Comparison of ENCODE assay signal across 14 mouse cellular contexts in the genomic region with DNA sequence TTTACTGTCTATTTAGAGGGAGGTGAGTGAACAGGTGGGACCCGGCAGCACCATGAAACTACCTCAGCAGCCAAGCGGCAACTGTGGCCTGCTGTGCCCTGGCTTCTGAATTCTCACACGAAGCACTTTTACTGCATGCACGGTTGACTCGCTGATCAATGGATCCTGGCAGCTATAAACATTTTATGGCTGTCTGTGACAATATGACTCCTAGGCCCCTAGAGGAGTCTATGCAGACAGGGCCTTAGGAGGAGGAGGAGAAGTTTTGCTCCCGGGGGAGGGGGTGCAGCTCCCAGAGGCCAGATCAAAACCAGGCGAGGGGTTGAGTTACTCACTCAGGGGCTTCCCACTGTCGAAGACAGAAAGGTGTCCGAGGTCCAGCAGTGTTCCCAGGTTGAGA.
DNase-seq lines count a peak whose midpoint lies in the region; ATAC-seq and TF ChIP-seq lines count a peak whose summit lies in the region.
"Had no signal": no experiment of that assay in that cellular context is flagged by ENCODE, and none has a peak within 500 bp of the region (broad histone marks: within the 10 kb centered on the region; RNA-seq: fewer than 3 reads in every experiment).

No protein-coding gene starts in this region.

- no peak for TF ChIP-seq CTCF in kidney, adult 2 months (conservative IDR thresholded peaks at IDR 0.05; ENCODE audit: insufficient read depth, insufficient read length, low read depth, low read length)
- no peak for TF ChIP-seq CTCF in MEL (IDR thresholded peaks at IDR 0.05 in 2 of 3, conservative IDR thresholded peaks at IDR 0.05 in 1 of 3; ENCODE audit: control insufficient read depth in 1 of 3, insufficient read depth in 1 of 3, low read depth in 2 of 3, low read length in 3 of 3, poor library complexity in 1 of 3, severe bottlenecking in 1 of 3)

- no peaks in the 10 kb centered on the region for H3K9me3 ChIP-seq in kidney, embryonic 14.5 days (ENCODE audit: control insufficient read depth, low read length)
- no peaks in the 10 kb centered on the region for H3K9me3 ChIP-seq in MEL (replicated peaks; ENCODE audit: insufficient read depth, low read length)
- H3K9me3 ChIP-seq in embryonic facial prominence, embryonic 10.5 days: no peaks in the 10 kb centered on the region
- H3K9me3 ChIP-seq in liver, embryonic 13.5 days (replicated peaks): no peaks in the 10 kb centered on the region
- H3K9me3 ChIP-seq: heart, embryonic 13.5 days; hindbrain, embryonic 12.5 days had no signal

- no peak for TF ChIP-seq RAD21 in MEL (IDR thresholded peaks at IDR 0.05; ENCODE audit: low read depth, low read length)

- no peak for TF ChIP-seq POLR2A in kidney, adult 2 months (IDR thresholded peaks at IDR 0.05; ENCODE audit: low read depth, low read length)
- no peak for TF ChIP-seq POLR2A in MEL (IDR thresholded peaks at IDR 0.05; ENCODE audit: control insufficient read depth in 1 of 2, insufficient read depth in 1 of 2, low read depth in 1 of 2, low read length in 2 of 2, poor library complexity in 1 of 2)

- no peak for TF ChIP-seq EP300 in MEL (IDR thresholded peaks at IDR 0.05; ENCODE audit: low read depth in 1 of 2, low read length in 2 of 2)

- no peak overlapping the region for H3K4me2 ChIP-seq in kidney, embryonic 14.5 days (replicated peaks; ENCODE audit: low read depth, low read length)
- peak overlapping the region; percentile 35 for H3K4me2 ChIP-seq in liver, embryonic 13.5 days
- H3K4me2 ChIP-seq: heart, embryonic 13.5 days; hindbrain, embryonic 12.5 days; midbrain, embryonic 11.5 days had no signal

- DNase-seq in kidney, adult 2 months: no peak
- DNase-seq in MEL (ENCODE audit: low read depth, low spot score): no peak
- no peak for DNase-seq in embryonic facial prominence, embryonic 10.5 days (ENCODE audit: low spot score)
- no peak for DNase-seq in liver, embryonic 13.5 days
- DNase-seq in right cerebral cortex, postnatal 10 days (ENCODE audit: low spot score in 2 of 2): no peak
- no peak for DNase-seq in right cerebral cortex, postnatal 36 days (ENCODE audit: low spot score in 2 of 2)
- DNase-seq: cerebellum, adult 18-20 months; gastrocnemius, postnatal 14 days had no signal

- peak; percentile 84 for ATAC-seq in kidney, embryonic 14.5 days (ENCODE audit: low FRiP score, low TSS enrichment)
- no peak for ATAC-seq in liver, embryonic 13.5 days (ENCODE audit: low read depth)
- ATAC-seq: CD4-positive, CD25-positive, alpha-beta regulatory T cell, adult 4 months had no signal

- no peak overlapping the region for H3K4me3 ChIP-seq in kidney, embryonic 14.5 days (ENCODE audit: low read length)
- no peak overlapping the region for H3K4me3 ChIP-seq in kidney, adult 2 months (ENCODE audit: insufficient read depth, low read depth, low read length)
- no peak overlapping the region for H3K4me3 ChIP-seq in MEL (ENCODE audit: control insufficient read depth in 1 of 2, insufficient read depth in 1 of 2, low read depth in 2 of 2, low read length in 2 of 2)
- H3K4me3 ChIP-seq in embryonic facial prominence, embryonic 10.5 days: no peak overlapping the region
- H3K4me3 ChIP-seq in liver, embryonic 13.5 days (replicated peaks): no peak overlapping the region
- H3K4me3 ChIP-seq: heart, embryonic 13.5 days; hindbrain, embryonic 12.5 days had no signal

- no peaks in the 10 kb centered on the region for H3K36me3 ChIP-seq in kidney, embryonic 14.5 days (ENCODE audit: control insufficient read depth, insufficient read depth, low read length)
- no peaks in the 10 kb centered on the region for H3K36me3 ChIP-seq in kidney, adult 2 months (ENCODE audit: control insufficient read depth, insufficient read depth, low read length)
- peaks cover 0 to 10% of the 10 kb centered on the region in 2 experiments; a peak in 2 of 4 replicates for H3K36me3 ChIP-seq in MEL (ENCODE audit: control insufficient read depth in 1 of 2, insufficient read depth in 2 of 2, low read length in 2 of 2)
- no peaks in the 10 kb centered on the region for H3K36me3 ChIP-seq in embryonic facial prominence, embryonic 10.5 days (replicated peaks)
- H3K36me3 ChIP-seq in liver, embryonic 13.5 days: no peaks in the 10 kb centered on the region
- H3K36me3 ChIP-seq: heart, embryonic 13.5 days; hindbrain, embryonic 12.5 days had no signal

- peaks cover 18% of the 10 kb centered on the region for H3K4me1 ChIP-seq in kidney, embryonic 14.5 days (ENCODE audit: control insufficient read depth, insufficient read depth, low read length)
- H3K4me1 ChIP-seq in kidney, adult 2 months (ENCODE audit: control insufficient read depth, insufficient read depth, low read length): peaks cover 10% of the 10 kb centered on the region; the same call in 1 of the 2 replicates
- peaks cover 9 to 19% of the 10 kb centered on the region in 2 experiments for H3K4me1 ChIP-seq in MEL (ENCODE audit: control insufficient read depth in 1 of 2, insufficient read depth in 2 of 2, low read length in 2 of 2)
- peaks cover 45% of the 10 kb centered on the region for H3K4me1 ChIP-seq in embryonic facial prominence, embryonic 10.5 days
- peaks cover 72% of the 10 kb centered on the region for H3K4me1 ChIP-seq in liver, embryonic 13.5 days (replicated peaks)

- H3K79me2 ChIP-seq in MEL (ENCODE audit: control insufficient read depth, insufficient read depth, low read length, poor library complexity): no peaks in the 10 kb centered on the region

- H3K27me3 ChIP-seq in kidney, embryonic 14.5 days (ENCODE audit: control insufficient read depth, insufficient read depth, low read length): no peaks in the 10 kb centered on the region
- no peaks in the 10 kb centered on the region for H3K27me3 ChIP-seq in kidney, adult 2 months (replicated peaks; ENCODE audit: control insufficient read depth, insufficient read depth, low read length)
- no peaks in the 10 kb centered on the region for H3K27me3 ChIP-seq in MEL (ENCODE audit: control insufficient read depth in 1 of 2, insufficient read depth in 2 of 2, low read length in 2 of 2)
- peaks cover 12% of the 10 kb centered on the region; the same call in 1 of the 2 replicates for H3K27me3 ChIP-seq in embryonic facial prominence, embryonic 10.5 days (replicated peaks; ENCODE audit: low read depth, poor library complexity, severe bottlenecking)
- no peaks in the 10 kb centered on the region for H3K27me3 ChIP-seq in liver, embryonic 13.5 days
- H3K27me3 ChIP-seq: heart, embryonic 13.5 days; hindbrain, embryonic 12.5 days had no signal

- no peak overlapping the region for H3K9ac ChIP-seq in kidney, embryonic 14.5 days (ENCODE audit: low read depth, low read length)
- H3K9ac ChIP-seq in MEL (ENCODE audit: control insufficient read depth, low read depth, low read length, poor library complexity, severe bottlenecking): no peak overlapping the region
- H3K9ac ChIP-seq in liver, embryonic 13.5 days: no peak overlapping the region
- H3K9ac ChIP-seq: heart, embryonic 13.5 days; hindbrain, embryonic 12.5 days; liver, embryonic 14.5 days had no signal

- 0 out of 2 replicates have a peak overlapping the region, but pooled peaks have one; percentile 47 for H3K27ac ChIP-seq in kidney, embryonic 14.5 days (ENCODE audit: low read depth, low read length)
- no peak overlapping the region for H3K27ac ChIP-seq in kidney, adult 2 months (ENCODE audit: insufficient read depth, low read depth, low read length)
- H3K27ac ChIP-seq in MEL (ENCODE audit: control insufficient read depth, low read depth, low read length): peak overlapping the region; percentile 4; the same call in 1 of the 2 replicates
- H3K27ac ChIP-seq in embryonic facial prominence, embryonic 10.5 days (replicated peaks): 0 out of 2 replicates have a peak overlapping the region, but pooled peaks have one; percentile 42
- peak overlapping the region; percentile 0; the same call in 1 of the 2 replicates for H3K27ac ChIP-seq in liver, embryonic 13.5 days
- H3K27ac ChIP-seq: heart, embryonic 13.5 days; hindbrain, embryonic 12.5 days; liver, embryonic 14.5 days had no signal

- WGBS in kidney, embryonic 14.5 days: 8% methylated on average over 9 of the region's 9 CpGs
- WGBS in kidney, adult 2 months: 46% methylated on average over 9 of the region's 9 CpGs
- WGBS in embryonic facial prominence, embryonic 10.5 days: 52% methylated on average over 9 of the region's 9 CpGs
- 55% methylated on average over 9 of the region's 9 CpGs for WGBS in liver, embryonic 13.5 days (ENCODE audit: insufficient replicate concordance)

TF ChIP-seq in MEL, 35 proteins besides CTCF, POLR2A, EP300 and RAD21:
- no peak for TF ChIP-seq ZKSCAN1 (IDR thresholded peaks at IDR 0.05; ENCODE audit: low read depth, low read length)
- TF ChIP-seq HCFC1 (IDR thresholded peaks at IDR 0.05; ENCODE audit: low read depth, low read length): no peak
- no peak for TF ChIP-seq TAL1 (IDR thresholded peaks at IDR 0.05; ENCODE audit: low read length)
- no peak for TF ChIP-seq ELF1 (IDR thresholded peaks at IDR 0.05; ENCODE audit: low read depth, low read length)
- no peak for TF ChIP-seq SIN3A (IDR thresholded peaks at IDR 0.05; ENCODE audit: low read length)
- no peak for TF ChIP-seq TCF12 (IDR thresholded peaks at IDR 0.05; ENCODE audit: low read depth, low read length)
- no peak for TF ChIP-seq NRF1 (IDR thresholded peaks at IDR 0.05; ENCODE audit: insufficient read depth, low read depth, low read length, poor library complexity, severe bottlenecking)
- TF ChIP-seq ZC3H11A (IDR thresholded peaks at IDR 0.05; ENCODE audit: low read depth, low read length): no peak
- TF ChIP-seq KAT2A (conservative IDR thresholded peaks at IDR 0.05; ENCODE audit: low read depth, low read length): no peak
- TF ChIP-seq MAX (IDR thresholded peaks at IDR 0.05; ENCODE audit: low read length): no peak
- TF ChIP-seq USF1 (IDR thresholded peaks at IDR 0.05; ENCODE audit: low read depth, low read length): no peak
- TF ChIP-seq POLR2AphosphoS2 (IDR thresholded peaks at IDR 0.05; ENCODE audit: low read length): no peak
- no peak for TF ChIP-seq NELFE (IDR thresholded peaks at IDR 0.05; ENCODE audit: low read depth, low read length)
